Mouse (Mus musculus): ENCODE measurements around the gene Tm4sf19. TPM values are rescaled to one million over a fixed set of nuclear protein-coding genes. Genes with fewer than 3 reads are reported as not detected.

Tm4sf19 gene
- polyA plus RNA-seq, 1 experiment from 2014 or later, result not detected

GRCm38 (mm10) chr16:32398206-32398605, 2.1 kb upstream of the Tm4sf19 start:
- no peak for ATAC-seq (ENCODE audit: borderline replicate concordance, extremely low read depth, low FRiP score, low TSS enrichment)
- no peaks in the 10 kb centered on the region for H3K4me1 ChIP-seq
- H3K9ac ChIP-seq, result no peak overlapping the region
- H3K4me3 ChIP-seq, result no peak overlapping the region
- H3K27ac ChIP-seq, result no peak overlapping the region
- 68% methylated on average over 3 of the region's 3 CpGs for WGBS
- no peaks in the 10 kb centered on the region for H3K27me3 ChIP-seq
- H3K36me3 ChIP-seq, result peaks cover under 1% of the 10 kb centered on the region; the same call in 1 of the 2 replicates
- no peaks in the 10 kb centered on the region for H3K9me3 ChIP-seq
- no peak overlapping the region for H3K4me2 ChIP-seq

- no peaks in the 10 kb centered on the region for H3K4me1 ChIP-seq
- ATAC-seq (ENCODE audit: borderline replicate concordance, extremely low read depth, low FRiP score, low TSS enrichment), result no peak
- no peak overlapping the region for H3K4me3 ChIP-seq
- no peaks in the 10 kb centered on the region for H3K36me3 ChIP-seq
- H3K4me2 ChIP-seq, result no peak overlapping the region
- no peak overlapping the region for H3K9ac ChIP-seq
- 61% methylated on average over 9 of the region's 9 CpGs for WGBS
- H3K9me3 ChIP-seq, result no peaks in the 10 kb centered on the region
- no peak overlapping the region for H3K27ac ChIP-seq
- H3K27me3 ChIP-seq, result no peaks in the 10 kb centered on the region
These were observed 1.1 kb downstream of the Tm4sf19 start for GRCm38 (mm10) chr16:32401335-32401965.

GRCm38 (mm10) chr16:32402818-32403217, 2.5 kb downstream of the Tm4sf19 start:
- Histone ChIP-seq H3K9me3 (no peaks in the 10 kb centered on the region), H3K27ac (no peak overlapping the region), H3K4me3 (no peak overlapping the region), H3K9ac (no peak overlapping the region), H3K27me3 (no peaks in the 10 kb centered on the region), H3K4me2 (no peak overlapping the region), H3K4me1 (no peaks in the 10 kb centered on the region), H3K36me3 (no peaks in the 10 kb centered on the region)
- ATAC-seq (ENCODE audit: borderline replicate concordance, extremely low read depth, low FRiP score, low TSS enrichment), result no peak
- 75% methylated on average over 3 of the region's 3 CpGs for WGBS

DNA sequence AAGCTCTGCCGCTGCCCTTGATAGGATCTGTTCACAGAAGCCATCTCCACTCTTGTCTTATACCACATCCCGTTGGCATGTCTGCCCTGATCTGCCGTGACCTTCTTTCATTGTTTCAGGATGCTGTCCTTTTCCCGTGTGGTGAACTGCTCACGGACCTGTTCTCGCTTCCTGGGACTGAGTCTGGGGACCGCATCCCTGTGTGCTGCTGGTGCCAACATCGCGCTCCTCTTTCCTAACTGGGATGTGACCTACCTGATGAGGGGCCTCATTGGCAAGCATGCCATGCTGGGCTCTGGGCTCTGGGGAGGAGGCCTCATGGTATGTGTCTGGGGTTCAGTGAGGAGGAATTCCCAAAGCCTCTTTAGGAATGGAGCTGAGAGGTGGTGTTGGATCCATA, 5.4 kb downstream of the Tm4sf19 start:
- no peak for ATAC-seq (ENCODE audit: borderline replicate concordance, extremely low read depth, low FRiP score, low TSS enrichment)
- 91% methylated on average over 9 of the region's 9 CpGs for WGBS

DNA sequence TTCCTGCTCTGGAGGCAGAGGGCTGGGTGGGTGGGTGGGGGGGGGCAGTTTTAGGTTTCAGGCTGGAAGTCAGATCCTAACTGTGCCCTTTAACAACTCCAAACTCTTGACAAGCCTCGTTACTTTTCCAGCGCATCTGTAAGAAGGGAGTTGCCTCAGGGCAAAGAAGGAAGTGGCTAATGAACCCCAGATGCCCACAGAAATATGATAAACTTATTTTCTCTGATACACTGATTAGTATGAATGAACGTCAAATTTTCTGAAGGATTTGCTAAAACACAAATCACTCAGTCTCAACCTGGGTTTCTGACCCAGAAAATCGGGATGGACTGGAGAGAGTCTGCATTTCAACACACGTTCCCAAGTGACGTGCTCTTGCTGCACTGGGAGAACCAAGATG, 6.4 kb downstream of the Tm4sf19 start:
- Histone ChIP-seq H3K27me3 (no peaks in the 10 kb centered on the region), H3K36me3 (no peaks in the 10 kb centered on the region), H3K4me2 (no peak overlapping the region), H3K9me3 (no peaks in the 10 kb centered on the region), H3K27ac (no peak overlapping the region), H3K4me1 (no peaks in the 10 kb centered on the region), H3K9ac (no peak overlapping the region), H3K4me3 (no peak overlapping the region)
- ATAC-seq (ENCODE audit: borderline replicate concordance, extremely low read depth, low FRiP score, low TSS enrichment), result no peak
- WGBS, result 70% methylated on average over 6 of the region's 6 CpGs

More for the DNA sequence above, 5.4 kb downstream of the Tm4sf19 start:
- no peaks in the 10 kb centered on the region for H3K4me1 ChIP-seq
- H3K36me3 ChIP-seq, result no peaks in the 10 kb centered on the region
- no peaks in the 10 kb centered on the region for H3K9me3 ChIP-seq
- H3K27ac ChIP-seq, result no peak overlapping the region
- no peak overlapping the region for H3K9ac ChIP-seq
- H3K4me2 ChIP-seq, result no peak overlapping the region
- no peaks in the 10 kb centered on the region for H3K27me3 ChIP-seq
- H3K4me3 ChIP-seq, result no peak overlapping the region

DNA sequence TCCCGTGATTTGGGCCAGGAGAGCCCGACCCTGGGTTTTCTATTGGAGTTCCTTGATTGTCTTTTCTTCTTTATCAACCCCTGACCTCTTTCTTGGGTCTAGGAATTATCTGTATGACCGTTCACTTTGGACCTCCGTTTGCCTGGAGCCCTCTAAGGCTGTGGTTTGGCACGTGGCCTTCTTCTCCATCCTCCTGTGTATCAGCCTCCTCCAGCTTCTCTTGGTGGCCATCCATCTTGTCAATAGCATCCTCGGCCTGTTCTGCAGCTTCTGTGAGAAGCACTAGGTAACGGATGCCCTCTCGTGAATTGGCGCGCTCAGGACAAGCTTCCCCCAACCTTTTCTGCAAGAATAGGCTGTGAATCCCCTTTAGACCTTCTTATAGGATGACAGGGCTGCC, 7.4 kb downstream of the Tm4sf19 start:
- ATAC-seq (ENCODE audit: borderline replicate concordance, extremely low read depth, low FRiP score, low TSS enrichment), result no peak
- no peaks in the 10 kb centered on the region for H3K27me3 ChIP-seq
- no peaks in the 10 kb centered on the region for H3K9me3 ChIP-seq
- H3K9ac ChIP-seq, result no peak overlapping the region
- no peak overlapping the region for H3K27ac ChIP-seq
- H3K4me1 ChIP-seq, result no peaks in the 10 kb centered on the region
- no peak overlapping the region for H3K4me2 ChIP-seq
- WGBS, result 67% methylated on average over 10 of the region's 10 CpGs
- H3K36me3 ChIP-seq, result no peaks in the 10 kb centered on the region
- no peak overlapping the region for H3K4me3 ChIP-seq

DNA sequence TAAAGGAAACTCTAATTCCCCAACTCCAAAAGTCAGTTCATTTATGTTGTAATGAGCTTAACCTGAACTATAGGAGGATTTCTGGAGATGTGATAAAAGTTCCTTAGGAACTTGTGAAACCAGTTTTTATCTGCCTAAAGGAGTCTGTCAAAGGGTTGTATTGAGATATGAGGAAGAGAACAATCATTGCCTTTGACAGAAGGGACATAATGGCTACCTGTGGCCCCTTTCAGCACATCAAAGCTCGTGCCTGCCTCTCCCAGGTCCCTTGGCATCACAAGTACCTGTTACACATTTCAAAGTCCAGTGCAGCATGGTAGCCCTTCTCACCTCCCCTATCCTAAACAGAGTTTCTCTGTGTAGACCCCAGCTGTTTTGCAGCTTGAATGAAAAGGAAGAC, 17.2 kb downstream of the Tm4sf19 start:
- no peak overlapping the region for H3K9ac ChIP-seq
- 27% methylated on average over 1 of the region's 1 CpGs for WGBS
- no peaks in the 10 kb centered on the region for H3K9me3 ChIP-seq
- H3K36me3 ChIP-seq, result no peaks in the 10 kb centered on the region
- H3K4me1 ChIP-seq, result peaks cover 11% of the 10 kb centered on the region; the same call in 1 of the 2 replicates
- no peak overlapping the region for H3K4me2 ChIP-seq
- no peaks in the 10 kb centered on the region for H3K27me3 ChIP-seq
- ATAC-seq (ENCODE audit: borderline replicate concordance, extremely low read depth, low FRiP score, low TSS enrichment), result no peak
- no peak overlapping the region for H3K27ac ChIP-seq
- H3K4me3 ChIP-seq, result no peak overlapping the region

DNA sequence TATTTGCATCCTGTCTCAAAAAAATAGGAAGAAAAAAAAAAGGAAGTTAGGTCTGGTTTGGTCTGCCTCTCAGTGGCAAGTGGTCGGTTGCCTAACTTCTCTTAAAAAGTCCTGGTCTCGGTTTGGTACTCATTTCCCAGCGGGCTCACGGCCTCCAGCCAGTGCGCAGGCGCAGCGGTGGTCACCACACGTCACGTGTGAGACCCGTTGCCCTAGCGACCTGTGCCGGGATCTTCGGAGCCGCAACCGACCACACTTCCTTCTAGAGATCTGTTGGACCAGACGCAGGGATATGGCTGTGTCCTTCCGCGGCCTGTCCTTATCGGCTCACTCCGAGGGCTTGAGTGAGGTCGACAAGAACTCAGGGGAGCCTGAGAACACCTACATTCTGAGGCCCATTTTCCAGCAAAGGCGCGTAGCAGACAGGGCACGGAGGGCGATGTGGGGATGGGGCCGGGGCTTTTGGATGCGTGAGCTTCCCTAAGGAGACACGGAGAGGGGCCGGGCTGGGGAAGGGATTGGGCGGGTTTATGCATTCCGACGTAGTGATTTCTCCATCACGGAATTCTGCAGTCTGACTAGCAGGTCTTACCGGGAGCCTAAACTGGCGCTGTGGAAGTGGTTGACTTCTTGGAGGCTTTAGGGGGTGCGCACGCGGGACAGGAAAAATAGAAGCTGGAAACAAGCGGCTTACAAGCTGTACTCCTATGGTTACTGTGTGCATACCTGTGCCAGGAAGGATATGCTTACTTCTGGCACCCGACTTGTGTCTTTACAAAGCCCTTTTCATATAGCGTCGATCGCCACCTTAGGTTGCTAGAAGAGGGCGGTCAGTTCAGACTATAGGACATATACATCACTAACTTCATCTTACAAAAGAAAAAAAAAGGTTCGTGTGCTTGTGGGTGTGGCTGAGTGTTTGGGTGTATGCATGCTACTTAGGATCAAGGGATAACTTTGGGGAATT, 19.5 kb downstream of the Tm4sf19 start, which contains the start of gene Tctex1d2:
TSS of gene Tctex1d2 (plus strand) at position 186 of the 967 bp plus-strand sequence.
- peak; percentile 97 for ATAC-seq (ENCODE audit: borderline replicate concordance, extremely low read depth, low FRiP score, low TSS enrichment)

DNA sequence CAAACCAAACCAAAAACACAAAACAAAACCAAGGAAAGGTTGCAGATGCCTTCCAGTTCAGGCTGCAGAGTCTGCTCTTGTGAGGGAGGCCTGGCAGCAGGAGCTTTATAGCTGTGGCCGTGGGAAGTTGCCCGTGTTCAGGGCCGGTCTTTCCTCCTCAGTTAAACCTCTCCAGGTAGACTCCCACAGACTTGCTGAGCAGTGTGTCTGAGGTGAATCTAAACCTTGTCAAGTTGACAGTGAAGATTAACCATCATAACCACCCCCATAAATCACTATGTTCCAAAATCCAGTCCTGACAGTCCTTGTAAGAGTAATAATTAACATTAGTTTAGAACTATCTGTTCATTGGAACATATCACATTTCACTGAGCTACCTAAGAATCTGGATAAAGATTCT, 27.2 kb downstream of the Tm4sf19 start:
- no peak overlapping the region for H3K4me3 ChIP-seq

More for the DNA sequence above, 19.5 kb downstream of the Tm4sf19 start, which contains the start of gene Tctex1d2:
- H3K9me3 ChIP-seq, result no peaks in the 10 kb centered on the region
- H3K4me3 ChIP-seq, result peak within 1 kb of the TSS; percentile 76
- H3K4me1 ChIP-seq, result peaks cover 11% of the 10 kb centered on the region; the same call in 1 of the 2 replicates
- H3K4me2 ChIP-seq, result peak within 1 kb of the TSS; percentile 72
- no peaks in the 10 kb centered on the region for H3K27me3 ChIP-seq
- 1% methylated on average over 45 of the region's 45 CpGs for WGBS
- peak within 1 kb of the TSS; percentile 93 for H3K27ac ChIP-seq
- H3K36me3 ChIP-seq, result no peaks in the 10 kb centered on the region
- peak within 1 kb of the TSS; percentile 63 for H3K9ac ChIP-seq

DNA sequence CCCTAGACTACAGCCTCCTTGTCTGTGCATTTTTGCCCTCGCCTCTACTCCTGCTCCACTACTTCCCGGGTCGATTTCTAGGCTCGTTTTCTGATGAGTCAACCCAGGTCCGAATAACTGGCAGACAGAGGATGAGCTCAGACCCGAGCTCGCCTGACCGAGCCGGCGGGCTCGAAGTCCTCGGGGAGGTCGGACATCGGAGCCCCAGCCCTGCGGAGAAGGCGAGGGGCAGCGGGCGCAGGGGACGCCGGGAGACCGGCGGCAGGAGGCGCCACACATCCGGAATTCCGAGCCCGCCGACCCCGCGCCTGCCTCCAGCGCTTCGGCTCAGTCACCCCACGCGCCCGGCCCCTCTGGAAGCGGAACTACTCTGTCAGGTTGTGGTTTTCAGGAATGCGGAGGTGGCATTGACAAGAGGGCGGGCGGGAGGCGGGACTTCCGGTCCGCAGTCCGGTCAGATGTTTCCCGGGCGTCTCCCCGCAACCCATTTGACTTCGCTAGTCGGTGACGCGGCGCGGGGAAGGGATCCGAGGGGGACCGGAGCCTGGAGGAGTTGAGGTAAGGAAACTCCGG, 30.3 kb downstream of the Tm4sf19 start, which contains the start of gene Pcyt1a:
TSS of gene Pcyt1a (plus strand) at position 448 of the 573 bp plus-strand sequence.
- peak; percentile 95 for ATAC-seq (ENCODE audit: borderline replicate concordance, extremely low read depth, low FRiP score, low TSS enrichment)
- Histone ChIP-seq H3K4me1 (peaks cover 24% of the 10 kb centered on the region), H3K9me3 (no peaks in the 10 kb centered on the region), H3K27ac (peak within 1 kb of the TSS; percentile 83), H3K4me3 (peak within 1 kb of the TSS; percentile 75), H3K27me3 (no peaks in the 10 kb centered on the region), H3K4me2 (peak within 1 kb of the TSS; percentile 88), H3K9ac (peak within 1 kb of the TSS; percentile 74), H3K36me3 (no peaks in the 10 kb centered on the region)
- WGBS, result under 1% methylated on average over 48 of the region's 54 CpGs

More for the DNA sequence above, 27.2 kb downstream of the Tm4sf19 start:
- H3K4me2 ChIP-seq, result no peak overlapping the region
- H3K9ac ChIP-seq, result no peak overlapping the region
- peaks cover 14% of the 10 kb centered on the region for H3K4me1 ChIP-seq
- H3K27ac ChIP-seq, result no peak overlapping the region
- no peaks in the 10 kb centered on the region for H3K36me3 ChIP-seq
- 90% methylated on average over 3 of the region's 3 CpGs for WGBS
- no peaks in the 10 kb centered on the region for H3K27me3 ChIP-seq
- H3K9me3 ChIP-seq, result no peaks in the 10 kb centered on the region
- no peak for ATAC-seq (ENCODE audit: borderline replicate concordance, extremely low read depth, low FRiP score, low TSS enrichment)

GRCm38 (mm10) chr16:32431047-32431591, 30.8 kb downstream of the Tm4sf19 start:
- Histone ChIP-seq H3K9me3 (no peaks in the 10 kb centered on the region), H3K27ac (peak overlapping the region; percentile 83), H3K36me3 (no peaks in the 10 kb centered on the region), H3K27me3 (no peaks in the 10 kb centered on the region), H3K9ac (peak overlapping the region; percentile 74), H3K4me3 (peak overlapping the region; percentile 75), H3K4me2 (peak overlapping the region; percentile 88), H3K4me1 (peaks cover 24% of the 10 kb centered on the region)
- whole genome bisulfite sequencing, result under 1% methylated on average over 28 of the region's 28 CpGs
- ATAC-seq (ENCODE audit: borderline replicate concordance, extremely low read depth, low FRiP score, low TSS enrichment), result no peak; the same call in 1 of the 2 replicates
